Mouse (Mus musculus): ENCODE results near the gene Vps8.

Vps8 gene

DNA sequence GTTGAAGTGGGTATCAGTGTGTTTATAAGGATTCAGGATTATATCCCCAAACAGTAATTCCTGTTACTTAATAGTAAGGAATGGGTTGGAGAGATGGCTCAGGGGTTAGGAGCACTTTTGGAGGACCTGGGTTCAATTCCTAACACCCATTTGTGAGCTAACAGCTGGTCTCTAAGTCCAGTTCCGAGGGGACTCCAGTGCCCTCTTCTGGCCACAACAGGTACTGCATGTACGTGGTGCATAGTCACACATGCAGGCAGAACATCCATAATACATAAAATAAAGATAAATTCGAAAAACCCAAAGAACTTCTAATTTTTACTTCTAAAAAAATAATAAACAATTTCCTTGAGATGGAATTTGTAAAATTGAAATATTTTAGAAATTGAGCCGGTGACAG lies 47.5 kb downstream of the Vps8 start:
- in situ Hi-C loops (cut with MboI, MseI), result no loop called here

DNA sequence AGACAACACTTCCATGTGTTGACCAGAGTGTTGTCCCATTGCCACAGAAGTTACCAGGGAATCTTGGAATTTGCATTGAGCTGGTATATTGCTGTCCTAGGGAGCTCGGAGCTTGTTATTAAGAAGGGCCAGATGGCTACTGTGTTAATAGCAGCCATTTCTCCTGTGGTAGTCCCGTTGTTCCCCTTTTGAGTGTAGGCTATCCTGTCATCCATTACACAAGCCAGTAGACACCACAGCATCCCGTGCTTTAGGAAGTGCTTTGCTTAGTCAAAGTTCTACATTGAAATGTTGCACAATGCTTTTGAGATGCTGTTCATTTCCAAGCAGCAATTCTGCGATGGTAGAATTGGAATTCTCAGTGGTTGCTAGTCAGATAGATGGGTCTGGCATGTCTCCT lies 54.2 kb downstream of the Vps8 start:
- in situ Hi-C loops (cut with MboI, MseI), result no loop called here

DNA sequence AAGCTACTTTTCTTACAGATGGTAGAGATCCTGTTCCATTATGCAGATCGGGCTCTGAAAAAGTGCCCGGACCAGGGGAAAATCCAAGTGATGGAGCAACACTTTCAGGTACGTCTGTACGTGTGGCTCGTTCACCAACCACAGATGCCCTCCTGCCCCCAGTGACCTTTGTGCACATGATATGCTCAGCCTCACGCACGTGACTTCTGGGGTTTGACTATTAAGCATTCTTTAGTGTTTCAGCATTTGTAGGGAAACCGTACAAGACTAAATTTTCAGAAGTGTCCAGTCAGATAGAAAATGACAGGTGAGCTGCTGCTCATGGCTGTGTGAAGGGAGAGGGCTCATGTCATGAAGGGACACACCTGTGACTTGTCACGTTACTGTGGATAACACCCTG lies 55.5 kb downstream of the Vps8 start:
- in situ Hi-C loops (cut with MboI, MseI), result no loop called here

DNA sequence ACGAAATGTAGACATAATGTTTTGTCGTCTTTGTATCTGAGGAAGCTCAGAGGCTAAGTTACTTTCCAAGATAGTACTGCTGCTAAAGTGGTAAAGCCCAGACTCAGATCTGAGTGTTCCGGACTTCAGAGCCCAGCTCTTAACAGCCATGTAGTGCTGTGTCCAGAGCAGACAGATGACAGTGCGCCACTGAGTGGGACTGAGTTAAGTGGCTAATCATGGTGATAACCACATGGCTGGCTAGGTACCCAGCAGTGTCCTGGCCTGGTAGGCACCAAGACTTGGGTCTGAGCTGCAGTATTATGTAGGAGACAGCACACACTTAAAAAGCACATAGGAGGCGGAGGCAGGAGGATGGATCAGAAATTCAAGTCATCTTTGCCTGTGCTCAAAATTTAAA lies 60.9 kb downstream of the Vps8 start:
- in situ Hi-C loops (cut with MboI, MseI), result no loop called here

DNA sequence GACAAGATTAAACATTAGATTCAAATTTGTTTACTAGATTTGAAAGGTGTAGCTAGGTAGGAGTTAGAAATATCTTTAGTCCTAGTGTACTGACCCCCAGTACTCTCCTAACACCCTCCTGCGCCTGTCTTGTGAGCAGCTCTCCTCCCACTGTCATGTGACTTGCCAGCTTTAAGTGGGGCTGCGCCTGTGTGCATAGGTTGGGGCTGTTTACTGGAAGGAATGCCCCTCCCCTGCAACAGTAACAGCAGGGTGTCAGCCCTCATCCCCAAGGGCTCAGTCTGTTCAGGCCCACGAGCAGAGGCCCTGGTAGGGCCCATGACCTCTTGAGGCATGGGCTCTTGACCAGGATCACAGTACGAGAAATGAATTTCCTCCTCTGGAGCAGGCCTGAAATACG lies 62.8 kb downstream of the Vps8 start:
- in situ Hi-C loops (cut with MboI, MseI), result loop anchor here (5.0 kb wide), 1 partner anchor 247 kb away; no protein-coding TSS in a partner anchor

DNA sequence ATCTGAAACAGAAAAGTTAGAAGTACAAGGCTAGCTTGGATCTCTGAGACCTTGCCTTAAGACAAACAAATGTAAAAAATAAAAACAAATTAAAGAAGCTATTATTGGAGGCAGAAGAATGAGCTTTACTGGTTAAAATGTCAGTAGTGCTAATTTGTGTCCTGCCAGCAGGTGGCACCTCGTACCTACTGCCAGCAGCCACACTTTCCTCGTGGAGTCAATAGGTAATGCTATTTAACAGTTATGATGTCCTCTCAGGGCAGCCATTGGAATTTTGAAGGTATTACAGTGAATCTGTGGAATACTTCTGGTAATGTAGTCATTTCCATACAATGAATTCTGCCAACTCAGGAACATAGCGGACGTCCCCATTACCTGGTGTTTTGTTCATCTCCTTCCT lies 65.5 kb downstream of the Vps8 start:
- in situ Hi-C loops (cut with MboI, MseI), result loop anchor here (5.0 kb wide), 1 partner anchor 244 kb away; no protein-coding TSS in a partner anchor

DNA sequence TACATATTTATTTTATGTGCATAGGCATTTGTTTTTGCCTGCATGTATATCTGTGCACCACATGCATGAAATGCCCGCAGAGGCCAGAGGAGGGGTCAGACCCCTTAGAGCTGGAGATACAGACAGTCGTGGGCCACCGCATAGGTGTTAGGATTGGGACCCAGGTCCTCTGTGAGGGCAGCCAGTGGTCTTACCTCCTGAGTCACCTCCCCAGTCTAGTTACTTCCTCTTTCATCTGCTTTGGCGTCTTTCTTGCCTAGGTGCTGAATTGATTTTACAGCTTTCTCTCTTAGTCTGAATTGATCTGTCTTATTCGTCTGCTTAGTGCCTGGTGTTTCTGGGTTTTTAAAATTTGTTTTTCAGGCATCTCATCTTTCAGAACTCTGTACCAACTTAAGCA lies 69.4 kb downstream of the Vps8 start:
- in situ Hi-C loops (cut with MboI, MseI), result no loop called here

DNA sequence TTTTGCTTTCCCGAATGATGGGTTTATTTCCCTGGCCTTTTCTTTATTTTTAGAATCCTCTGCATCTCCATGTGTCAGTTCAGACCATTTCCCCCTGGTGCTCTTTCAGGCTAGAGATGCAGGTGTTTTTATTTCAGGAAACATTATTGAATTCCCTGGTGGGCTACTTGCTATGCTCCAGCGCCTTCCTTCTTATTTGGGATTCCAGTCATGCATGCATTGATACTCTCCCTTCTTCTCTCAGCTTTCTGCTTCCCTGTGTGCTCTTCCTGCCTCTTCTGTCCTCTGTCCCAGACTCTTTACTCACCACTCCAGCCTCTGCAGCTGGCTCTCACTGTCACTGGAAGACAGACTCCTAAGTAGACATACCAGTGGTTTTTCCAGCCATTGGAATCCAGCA lies 70.0 kb downstream of the Vps8 start:
- in situ Hi-C loops (cut with MboI, MseI), result no loop called here

DNA sequence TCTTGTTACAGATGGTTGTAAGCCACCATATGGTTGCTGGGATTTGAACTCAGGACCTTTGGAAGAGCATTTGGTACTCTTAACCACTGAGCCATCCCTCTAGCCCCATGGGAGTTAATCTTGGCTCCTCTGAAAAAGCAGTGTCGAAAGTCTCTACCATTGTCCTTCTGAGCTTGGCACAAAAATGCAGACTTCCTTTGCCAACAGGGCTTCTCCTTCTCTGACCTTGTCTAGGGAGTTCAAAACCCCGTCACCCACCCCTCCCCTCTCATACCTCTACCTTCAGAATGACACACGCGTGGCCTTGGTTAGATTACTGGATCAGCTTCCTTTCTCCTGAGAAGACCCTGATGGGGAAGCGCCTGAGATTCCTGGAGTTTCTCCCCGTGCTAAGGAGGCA lies 71.8 kb downstream of the Vps8 start:
- in situ Hi-C loops (cut with MboI, MseI), result no loop called here

DNA sequence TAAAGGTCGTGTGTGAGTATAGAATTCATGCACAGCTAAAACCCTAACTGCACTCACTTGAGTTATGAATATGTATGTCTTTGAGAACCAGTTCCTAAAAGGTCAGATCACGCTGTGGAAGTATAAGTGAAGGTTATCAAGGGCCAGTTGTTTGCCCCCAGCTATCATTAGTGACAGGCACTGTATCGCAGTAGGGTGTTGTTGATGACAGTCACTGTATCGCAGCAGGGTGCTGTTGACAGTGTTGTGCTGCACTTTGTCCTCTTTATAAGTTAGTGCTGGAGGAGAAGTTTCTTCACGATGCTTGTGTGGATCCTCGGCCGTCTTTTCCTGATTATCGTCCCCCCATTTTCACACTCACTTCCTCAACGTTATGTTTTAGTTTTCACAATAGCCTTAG lies 73.9 kb downstream of the Vps8 start:
- in situ Hi-C loops (cut with MboI, MseI), result no loop called here

DNA sequence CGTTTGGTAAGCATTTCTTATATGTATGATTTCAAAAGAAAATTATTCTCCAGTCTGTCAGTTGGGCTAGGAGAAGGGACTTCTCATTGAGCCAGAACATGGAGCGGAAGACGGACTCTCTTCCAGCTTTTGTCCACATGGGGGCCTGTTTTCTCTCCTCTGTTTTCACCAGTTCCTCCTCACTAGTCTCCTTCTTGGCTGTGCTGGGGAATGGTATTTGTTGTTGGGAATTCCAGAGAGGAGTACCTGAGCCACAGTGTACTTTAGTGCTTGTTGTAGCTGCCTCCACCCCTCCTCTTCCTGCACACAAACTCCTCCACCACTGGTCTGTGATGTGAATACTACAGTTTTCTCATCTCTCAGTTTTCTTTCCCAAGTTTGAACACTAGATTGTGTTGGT lies 74.7 kb downstream of the Vps8 start:
- in situ Hi-C loops (cut with MboI, MseI), result no loop called here

DNA sequence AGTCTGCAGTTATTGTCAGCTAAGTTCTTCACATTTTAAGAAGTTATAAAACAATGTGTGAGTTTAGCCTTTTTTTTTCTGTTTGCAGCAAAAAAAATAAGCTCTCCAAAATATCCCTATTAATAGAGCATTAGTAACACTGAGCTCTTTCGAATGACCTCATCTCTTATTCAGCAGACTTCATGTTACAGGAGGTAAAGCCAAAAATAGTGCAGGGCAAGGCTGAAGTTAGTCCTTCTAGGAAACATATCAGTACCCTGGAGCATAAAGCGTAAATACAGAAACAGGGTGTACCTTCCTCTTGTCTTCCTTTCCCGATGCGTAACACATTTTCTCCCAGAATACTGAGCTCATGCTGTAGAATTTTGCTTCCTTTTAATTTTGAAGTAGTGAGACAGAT lies 76.1 kb downstream of the Vps8 start:
- in situ Hi-C loops (cut with MboI, MseI), result no loop called here

DNA sequence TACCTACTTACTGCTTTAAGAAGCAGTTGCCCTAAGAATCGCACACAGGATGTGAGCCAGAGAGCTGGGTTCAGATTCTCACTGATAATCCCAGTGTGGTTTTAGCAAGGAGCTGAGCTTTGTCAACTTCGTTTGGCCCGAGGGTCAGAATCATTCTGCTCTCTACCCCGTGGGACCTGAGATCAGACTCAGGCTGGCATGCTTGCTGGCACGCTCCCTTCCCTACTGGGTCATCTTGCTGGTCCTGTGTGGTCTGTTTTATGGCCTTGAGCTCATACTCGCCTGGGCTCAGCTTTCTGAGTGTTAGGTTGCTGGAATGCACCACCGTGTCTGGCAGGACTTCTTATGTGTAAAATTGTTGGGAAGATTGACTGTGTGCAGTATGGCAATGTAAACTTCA lies 76.7 kb downstream of the Vps8 start:
- in situ Hi-C loops (cut with MboI, MseI), result no loop called here

DNA sequence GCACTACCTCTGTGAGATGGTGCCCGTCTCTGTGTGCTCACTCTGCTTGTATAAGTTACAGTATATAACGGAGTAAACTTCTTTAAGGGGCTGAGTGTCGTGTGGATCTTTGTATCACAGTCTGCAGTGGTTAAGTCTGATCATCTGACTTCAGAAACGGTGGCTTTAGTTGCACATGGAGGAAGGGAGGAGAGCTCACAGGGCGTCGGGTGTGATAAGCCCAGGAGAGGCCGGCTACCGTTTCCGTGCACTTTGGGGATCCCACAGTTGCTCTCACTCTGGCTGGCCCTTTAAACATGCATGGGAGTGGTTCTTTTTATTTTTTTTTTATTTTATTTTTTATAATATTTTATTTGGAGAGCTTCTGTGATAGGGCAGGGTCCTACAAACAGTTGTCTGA lies 95.9 kb downstream of the Vps8 start:
- in situ Hi-C loops (cut with MboI, MseI), result no loop called here

DNA sequence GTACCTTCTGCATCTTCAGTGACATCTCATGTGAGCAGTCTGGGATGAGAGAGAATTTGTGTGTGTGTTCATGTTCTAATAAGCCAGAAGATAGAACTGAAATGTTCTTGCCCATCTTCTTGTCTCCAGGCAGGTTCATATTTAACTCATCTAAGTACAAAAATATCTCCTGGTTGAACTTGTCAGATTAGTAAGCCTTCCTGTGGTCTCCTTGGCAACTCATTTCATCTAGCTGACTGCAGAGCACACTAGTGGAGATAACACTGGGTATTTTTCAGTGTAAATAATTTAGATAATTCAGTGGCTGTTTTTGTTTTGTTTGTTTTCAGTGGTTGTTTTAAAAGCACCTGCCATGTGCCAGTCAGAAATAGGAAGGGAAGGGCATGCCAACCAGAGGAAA lies 96.9 kb downstream of the Vps8 start:
- in situ Hi-C loops (cut with MboI, MseI), result no loop called here

DNA sequence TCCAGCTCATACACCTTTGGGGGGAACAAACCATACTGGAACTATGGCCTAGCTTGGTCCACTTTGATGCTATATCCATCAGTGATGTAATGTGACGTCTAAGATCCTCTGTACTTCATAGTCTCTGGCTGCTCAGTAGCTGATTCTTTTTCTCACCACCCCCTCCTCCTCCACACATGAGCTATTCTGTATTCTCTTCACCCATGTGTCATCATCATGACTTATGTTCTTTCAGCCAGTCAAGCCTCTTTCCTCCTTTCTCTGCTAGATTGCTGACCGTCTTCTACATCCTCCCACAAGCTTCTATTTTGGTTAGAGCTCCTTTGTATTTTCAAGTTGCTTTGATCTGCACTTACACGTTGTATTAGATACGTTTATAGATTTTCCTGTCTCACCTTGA lies 100.8 kb downstream of the Vps8 start:
- in situ Hi-C loops (cut with MboI, MseI), result no loop called here

DNA sequence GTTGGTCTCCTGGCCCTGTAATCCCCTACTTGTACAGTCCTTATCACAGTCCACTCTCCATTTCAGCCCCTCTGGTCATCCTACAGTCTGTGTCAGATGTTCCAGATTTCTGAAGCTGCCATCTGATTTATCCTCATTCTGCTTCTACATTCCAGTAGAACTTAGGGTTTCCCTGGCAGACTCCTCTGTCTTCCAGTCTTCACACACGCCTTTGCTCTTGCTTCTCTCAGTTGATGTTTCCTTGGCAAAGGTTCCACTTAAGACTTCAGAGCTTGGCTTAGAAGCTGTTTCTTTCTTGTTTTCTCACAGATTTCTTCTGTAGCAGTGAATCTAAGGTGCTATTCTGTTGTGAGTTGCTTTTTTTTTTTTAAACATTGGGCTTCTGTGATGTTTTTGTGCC lies 102.5 kb downstream of the Vps8 start:
- in situ Hi-C loops (cut with MboI, MseI), result no loop called here

DNA sequence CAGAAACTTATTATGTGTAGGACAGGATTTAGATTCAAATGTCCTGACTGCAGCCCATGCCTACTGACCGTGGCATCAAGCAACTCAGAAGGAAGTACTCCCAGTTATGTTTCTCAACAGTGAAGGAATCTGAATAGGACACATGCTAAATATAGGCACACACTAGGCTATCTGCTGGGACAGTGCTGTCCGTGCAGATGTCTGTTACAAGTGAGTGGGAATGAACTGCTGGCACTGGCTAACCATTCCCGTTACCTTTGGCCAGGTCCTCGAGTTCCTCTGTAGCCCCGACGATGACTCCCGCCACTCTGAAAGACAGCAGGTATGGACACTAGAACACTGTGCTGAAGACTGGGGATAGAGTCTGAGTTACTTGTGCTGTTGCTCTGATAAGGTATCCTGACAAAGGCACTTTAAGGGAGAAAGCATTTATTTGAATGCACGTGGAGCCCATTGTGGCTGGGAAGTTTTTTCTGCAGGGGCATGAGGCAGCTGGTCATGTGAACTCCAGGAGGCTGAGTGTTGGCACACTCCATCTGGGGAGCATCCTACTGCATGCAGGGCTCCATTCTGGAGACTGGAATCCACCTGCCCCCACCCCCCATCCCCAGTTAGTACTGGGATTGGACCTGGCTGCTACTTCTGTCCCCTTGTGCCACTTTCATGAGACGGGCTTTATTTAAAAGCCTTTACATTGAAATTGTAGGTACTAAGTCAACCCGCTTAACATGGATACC lies 104.5 kb downstream of the Vps8 start:
- in situ Hi-C loops (cut with MboI, MseI), result no loop called here

DNA sequence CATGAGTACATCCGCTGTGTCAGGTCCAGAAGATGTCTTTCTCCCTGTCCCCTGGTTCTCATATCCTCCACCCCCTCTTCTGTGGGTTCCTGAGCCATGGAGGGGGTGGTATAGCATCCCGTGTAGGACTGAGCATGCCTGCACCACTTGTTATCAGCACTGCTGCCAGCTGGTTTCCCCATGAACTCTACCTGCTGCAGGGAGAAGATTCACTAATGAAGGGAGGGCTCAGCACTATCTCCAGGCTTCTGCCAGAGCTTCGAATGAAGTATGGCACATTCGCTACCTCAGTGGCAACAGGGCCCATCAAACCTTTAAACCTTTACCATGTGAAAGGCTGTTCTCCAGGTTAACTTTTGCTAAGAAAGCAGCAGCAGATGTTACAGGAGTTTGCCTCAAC lies 110.6 kb downstream of the Vps8 start:
- in situ Hi-C loops (cut with MboI, MseI), result no loop called here

DNA sequence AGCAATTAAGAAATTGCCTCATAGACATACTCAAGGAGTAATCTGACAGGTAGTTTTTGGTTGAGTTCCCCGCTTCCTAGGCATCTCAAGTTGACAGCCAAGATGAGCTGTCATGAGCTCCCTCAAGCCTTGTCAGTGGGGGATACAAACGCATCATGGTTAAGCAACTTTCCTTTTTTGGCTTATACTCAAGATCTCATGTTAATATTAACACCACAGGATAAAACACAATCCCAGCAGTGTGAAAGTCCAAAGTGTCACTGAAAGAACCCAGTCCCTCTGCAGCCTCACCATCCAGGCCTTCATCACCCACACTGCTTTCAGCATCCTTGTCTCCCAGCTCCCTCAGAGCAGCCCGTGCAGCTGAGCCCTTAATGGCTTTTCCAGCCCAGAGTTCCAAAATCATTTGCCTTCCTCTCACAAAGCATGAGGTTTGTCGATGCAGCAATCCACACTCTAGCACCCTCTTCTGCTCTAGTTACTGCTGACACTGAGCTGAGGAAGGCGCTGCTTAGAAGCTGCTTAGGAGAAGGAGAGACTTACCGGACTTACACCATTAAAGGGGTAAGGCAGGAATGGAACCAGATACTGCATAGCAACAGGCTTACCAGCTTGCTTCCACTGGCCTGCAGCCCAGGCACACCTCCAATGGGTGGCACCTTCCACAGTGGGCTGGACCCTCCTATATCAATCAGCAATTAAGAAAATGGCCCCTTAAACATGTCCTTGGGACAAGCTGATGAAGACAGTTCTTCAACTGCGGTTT lies 113.5 kb downstream of the Vps8 start:
- in situ Hi-C loops (cut with MboI, MseI), result no loop called here

DNA sequence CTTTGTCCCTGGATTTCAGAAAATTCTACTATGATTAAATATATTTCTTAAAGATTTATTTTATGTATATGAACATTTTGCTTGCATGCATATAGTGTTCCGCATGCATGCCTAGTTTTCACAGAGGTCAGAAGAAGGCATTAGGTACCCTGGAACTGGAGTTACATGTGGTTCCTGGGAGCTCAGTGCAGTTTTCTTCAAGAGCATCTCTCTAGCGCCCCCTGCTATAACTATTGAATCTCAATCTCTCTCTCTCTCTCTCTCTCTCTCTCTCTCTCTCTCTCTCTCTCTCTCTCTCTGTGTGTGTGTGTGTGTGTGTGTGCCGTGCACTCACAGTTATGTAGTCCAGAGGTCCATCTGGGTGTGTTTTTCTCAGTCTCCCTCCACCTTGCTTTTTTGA lies 114.4 kb downstream of the Vps8 start:
- in situ Hi-C loops (cut with MboI, MseI), result no loop called here

DNA sequence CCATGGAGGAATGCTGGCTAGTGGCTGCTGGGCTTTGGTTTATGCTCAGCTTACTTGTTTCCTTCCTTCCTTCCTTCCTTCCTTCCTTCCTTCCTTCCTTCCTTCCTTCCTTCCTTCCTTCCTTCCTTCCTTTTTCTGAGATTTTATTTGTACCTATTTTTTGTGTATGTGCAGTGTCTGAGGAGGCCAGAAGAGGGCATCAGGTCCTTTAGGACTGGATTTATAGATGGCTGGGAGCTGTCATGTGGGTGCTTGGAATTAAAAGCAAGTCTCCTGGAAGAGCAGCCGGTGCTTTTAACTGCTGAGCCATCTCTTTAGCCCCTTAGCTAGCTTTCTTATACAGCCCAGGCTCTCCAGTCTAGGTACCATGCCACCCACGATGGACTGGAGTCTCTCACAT lies 116.0 kb downstream of the Vps8 start:
- in situ Hi-C loops (cut with MboI, MseI), result no loop called here

DNA sequence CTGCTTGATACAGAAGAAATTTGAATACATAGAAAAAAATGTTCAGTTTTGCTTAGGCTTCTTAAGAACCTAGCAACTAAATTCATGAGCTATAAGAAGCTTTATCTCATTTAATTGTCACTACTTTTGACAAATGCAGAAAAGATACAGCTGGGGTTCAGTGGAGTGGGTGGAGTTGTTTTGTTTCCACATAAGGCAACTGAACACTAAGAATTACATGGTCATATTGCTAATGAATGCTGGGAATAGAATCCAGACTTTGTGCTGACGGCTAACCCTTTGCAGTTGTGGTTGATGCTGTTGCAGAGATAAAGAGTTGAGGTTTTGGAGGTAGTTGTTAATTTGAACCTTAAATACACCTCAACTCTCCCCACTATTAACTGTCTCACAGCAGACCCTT lies 119.6 kb downstream of the Vps8 start:
- in situ Hi-C loops (cut with MboI, MseI), result no loop called here
